Mouse (Mus musculus) right cerebral cortex, postnatal 25 days (tissue): ENCODE measurements around the gene Cog4.
A peak's percentile ranks its signal among the peaks of the same experiment; 100 is the strongest.
"Not testable (repeated sequence)": the region's sequence is repeated elsewhere in the genome, so short reads cannot be mapped to it uniquely, and the experiment has no call there.

Source experiments
- DNase-seq: peaks from one replicate; pipeline ENCODE4 v3.0.0; 2022

Gene Cog4

DNA sequence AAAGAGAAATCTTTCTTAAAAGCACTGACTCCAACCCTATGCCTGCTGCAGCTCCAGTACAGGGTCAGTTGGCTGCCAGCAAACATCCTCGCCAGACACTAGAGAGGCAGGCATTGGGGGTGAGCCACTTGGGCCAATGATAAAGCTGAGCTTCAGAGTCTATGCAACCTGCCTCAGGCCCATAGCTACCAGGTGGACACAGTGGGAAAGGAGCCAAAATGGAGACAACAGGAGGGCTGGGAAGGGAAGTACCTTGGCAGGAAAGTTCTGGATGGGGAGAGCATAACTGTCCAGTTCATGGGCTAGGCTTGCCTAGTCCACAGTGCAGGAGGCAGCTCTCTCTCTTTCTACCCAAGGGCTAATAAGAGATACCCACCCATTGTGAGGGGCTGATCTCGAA is 46.5 kb downstream of the Cog4 start:
- no peak for DNase-seq

DNA sequence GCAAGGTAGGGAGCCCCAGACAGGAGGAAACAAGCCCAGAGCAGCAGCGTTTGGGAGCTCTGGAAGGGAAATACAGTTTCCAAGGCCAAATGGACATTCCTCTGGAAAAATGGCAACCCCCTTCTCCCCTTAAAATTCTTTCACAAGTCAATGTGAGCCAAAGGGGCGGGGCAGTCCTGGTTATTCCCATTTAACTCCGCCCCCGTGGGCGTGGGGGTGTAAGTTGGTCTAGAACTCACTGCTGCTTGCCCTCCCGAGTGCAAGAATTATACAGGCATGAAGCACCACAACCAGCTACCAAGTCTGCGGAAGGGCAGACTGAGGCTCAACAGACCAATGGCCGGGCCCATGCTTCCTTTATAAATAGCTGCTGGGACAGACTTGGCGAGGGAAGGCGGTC is 48.5 kb downstream of the Cog4 start:
- no peak for DNase-seq

DNA sequence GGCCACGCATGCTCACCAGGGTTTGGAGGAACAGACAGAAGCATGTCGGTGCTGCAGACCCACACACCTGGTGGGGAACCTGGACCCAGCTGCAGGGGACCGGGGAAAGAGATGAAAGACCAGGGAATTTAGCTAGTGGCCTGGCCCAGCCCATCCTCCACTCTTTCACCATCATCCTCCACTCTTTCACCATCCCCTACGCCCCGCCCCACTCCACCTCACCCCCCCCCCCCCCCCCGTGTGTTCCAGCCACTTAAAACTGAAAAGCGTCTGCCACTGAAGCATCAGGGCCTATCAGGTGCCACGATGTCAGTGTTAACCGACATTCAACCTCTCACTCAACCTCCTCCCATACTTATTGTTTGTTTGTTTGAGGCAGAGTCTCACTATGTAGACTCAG is 48.9 kb downstream of the Cog4 start:
- DNase-seq = no peak

DNA sequence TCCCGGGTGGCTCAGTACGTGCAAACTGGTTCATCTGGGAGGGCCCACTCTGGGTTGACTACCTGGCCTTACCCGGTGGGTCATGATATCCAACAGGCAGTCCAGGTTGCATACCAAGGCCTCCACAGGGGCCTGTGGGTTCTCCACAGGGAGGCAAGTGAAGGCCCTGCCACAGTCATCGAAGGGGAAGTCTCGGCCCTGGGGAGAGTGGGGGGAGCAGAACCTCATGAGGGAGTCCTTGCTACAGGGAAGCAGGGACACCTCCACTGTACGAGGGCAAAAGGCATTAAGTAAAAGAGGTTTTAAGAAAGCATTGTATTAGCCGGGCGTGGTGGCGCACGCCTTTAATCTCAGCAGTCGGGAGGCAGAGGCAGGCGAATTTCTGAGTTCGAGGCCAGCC is 49.4 kb downstream of the Cog4 start:
- DNase-seq = no peak

DNA sequence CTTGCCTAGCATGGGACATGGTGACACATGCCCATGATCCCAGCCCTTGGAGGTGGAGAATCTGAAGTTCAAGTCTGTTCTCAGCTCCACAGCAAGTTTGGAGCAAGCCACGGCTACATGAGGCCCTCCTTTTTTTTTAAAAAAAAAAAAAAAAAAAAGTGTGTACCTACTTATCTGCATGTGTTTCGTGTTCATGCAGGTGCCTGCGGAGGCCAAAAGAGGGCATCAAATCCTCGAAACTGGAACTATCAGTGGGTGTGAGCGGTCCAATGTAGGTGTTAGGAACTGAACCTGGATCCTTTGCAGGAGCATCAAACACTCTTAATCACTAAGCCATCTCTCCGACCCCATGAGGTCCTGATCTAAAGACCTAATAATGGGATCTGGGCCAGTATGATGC is 51.1 kb downstream of the Cog4 start:
- no peak for DNase-seq

DNA sequence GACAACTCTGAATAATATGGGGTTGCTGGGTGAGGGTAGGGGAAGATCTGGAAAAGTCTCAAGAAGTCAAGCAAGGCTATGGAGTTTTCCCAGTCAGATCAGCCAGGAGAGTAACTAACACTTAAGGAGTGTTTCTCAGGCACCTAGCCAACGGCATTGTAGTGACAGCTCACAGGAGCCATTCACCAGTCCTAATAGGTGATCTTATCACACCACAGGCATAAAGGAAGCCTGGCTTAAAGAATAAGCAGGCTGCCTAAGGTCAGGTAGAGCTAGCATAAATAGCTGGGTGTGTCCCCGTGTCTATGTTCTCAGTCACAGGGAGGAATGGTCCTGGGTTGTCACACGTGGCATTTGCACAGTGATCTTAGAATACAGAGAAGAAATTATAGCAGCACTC is 54.7 kb downstream of the Cog4 start:
- no peak for DNase-seq

DNA sequence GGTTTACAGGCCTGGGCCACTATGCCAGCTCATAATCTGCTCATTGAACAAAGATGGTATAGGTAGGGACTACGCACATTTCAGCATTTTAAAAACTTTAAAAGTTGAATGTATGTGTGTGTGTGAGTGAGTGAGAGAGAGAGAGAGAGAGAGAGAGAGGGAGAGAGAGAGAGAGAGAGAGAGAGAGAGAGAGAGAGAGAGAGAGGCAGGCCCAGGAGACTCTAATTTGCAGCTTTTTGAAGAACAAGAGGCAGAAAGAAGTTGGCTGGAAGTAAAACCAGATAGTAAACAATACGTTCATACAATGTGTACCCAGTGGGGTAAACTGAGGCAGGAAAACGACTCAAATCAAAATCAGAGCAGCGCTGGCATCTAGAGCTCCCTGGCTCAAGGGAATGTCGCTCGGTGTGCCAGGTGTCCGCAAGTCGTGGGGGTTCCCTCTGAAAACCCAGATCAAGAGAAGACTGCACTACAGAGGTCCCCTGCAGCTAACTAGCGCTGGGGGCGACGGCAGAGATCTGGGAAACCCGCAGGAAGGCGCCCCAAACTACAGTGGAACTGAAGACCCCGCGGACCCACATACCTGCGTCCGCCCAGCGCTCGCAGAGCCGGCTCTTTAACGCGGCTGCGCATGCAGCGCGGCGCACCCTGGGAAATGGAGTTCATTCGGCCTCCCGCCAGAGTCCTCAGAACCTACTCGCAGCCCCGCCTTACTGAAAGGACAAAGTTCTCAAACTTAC is 55.6 kb downstream of the Cog4 start, which contains the start of gene Fuk:
Gene Fuk, minus strand, starts transcription at position 650 of the 740 bp plus-strand sequence.
- DNase-seq = peak; percentile 87

DNA sequence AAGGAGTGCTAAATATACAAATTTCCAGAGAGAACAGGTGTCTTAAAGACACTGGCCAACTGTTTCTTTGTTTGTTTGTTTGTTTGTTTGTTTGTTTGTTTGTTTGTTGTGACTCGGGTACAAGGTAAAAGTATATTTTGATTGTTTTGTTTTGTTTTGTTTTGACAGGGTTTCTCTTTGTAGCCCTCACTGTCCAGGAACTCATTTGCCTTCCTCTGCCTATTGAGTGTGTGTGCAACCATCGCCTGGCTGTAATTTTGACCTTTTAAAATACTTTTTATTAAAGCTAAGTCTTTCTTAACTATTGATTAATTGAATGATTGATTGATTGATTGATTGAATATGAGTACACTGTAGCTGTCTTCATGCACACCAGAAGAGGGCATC is 56.2 kb downstream of the Cog4 start:
- DNase-seq = no peak

DNA sequence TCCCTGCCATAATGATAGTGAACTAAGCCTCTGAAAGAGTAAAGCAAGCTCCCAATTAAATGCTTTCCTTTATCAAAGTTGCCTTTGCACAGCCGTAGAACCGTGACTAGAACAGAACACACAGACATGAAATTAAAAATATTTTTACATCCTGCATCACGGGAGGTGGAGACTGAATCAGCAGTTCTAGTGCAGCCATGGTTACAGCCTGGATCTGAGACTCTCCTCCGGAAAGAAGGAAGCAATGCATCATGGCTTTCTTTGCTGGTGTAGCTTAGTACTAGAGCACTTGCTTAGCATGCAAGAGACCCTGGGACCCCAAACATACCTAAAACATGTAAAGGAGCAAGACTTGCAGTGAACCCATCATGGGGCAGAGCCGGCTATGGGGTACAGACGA is 59.0 kb downstream of the Cog4 start:
- no peak for DNase-seq

DNA sequence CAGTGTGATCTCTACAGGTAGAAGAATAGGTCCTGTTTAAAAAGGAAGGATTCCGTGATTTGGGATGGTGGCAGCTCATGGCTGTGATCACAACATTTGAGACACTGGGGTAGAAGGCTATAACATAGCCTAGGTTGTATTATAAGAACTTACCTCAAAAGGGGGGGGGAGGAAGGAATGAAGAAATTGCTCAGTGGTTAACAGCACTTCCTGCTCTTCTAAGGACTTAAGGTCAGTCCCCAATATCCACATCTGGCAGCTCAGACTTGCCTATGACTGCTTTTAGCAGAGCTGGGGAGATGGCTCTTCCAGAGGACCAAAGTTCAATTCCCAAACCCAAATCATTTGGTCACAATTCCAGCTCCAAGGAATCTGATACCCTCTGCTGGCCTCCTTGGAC is 60.3 kb downstream of the Cog4 start:
- no peak for DNase-seq

DNA sequence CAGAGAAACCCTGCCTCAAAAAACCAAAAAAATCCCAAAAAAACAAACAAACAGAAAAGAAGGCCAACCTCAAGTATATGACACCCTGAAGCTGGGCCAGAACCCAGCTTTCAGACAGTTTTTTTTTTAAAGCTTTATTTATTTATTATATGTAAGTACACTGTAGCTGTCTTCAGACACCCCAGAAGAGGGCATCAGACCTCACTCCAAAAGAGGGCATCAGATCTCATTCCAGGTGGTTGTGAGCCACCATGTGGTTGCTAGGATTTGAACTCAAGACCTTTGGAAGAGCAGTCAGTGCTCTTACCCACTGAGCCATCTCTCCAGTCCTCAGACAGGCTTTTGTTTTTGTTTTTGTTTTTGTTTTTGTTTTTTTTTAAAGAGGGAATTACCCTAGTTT is 63.5 kb downstream of the Cog4 start:
- DNase-seq = not testable (repeated sequence)

DNA sequence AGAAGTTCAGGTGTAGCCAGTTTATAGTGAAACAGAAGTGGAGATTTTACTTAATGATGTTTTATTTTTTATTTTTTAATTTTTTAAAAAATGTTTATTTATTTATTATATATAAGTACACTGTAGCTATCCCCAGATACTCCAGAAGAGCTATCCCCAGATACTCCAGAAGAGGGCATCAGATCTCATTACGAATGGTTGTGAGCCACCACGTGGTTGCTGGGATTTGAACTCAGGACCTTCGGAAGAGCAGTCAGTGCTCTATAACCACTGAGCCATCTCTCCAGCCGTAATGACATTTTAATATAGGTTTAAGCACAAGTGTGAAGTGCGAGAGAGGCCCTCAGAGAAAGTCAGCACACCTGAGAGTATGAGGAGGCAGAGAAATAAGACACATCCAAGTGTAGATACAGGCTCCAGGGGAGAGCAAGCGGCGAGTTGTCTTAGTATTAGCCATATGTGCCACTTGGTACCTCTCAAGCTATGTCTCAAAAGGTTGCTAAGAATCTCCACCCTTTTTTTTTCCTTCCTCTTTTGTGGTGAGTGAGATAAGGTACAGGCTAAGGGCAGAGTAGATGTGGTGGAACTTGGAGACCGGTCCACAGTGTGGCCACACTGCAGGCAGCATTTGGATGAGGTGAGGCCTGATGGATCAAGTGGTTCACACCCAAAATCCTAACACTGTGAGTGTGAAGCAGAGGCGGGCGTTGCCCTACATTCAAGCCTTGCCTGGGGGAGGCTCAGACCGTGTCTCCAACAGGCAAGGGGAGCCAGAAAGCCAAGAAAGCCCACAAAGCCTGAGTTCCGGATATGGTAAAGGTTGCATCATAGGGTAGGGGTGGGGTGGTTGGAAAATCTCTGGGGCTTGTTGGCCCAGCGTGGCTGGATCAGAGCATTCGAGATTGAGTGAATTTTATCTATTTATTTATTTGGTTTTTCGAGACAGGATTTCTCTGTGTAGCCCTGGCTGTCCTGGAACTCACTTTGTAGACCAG is 65.5 kb downstream of the Cog4 start:
- DNase-seq = no peak

DNA sequence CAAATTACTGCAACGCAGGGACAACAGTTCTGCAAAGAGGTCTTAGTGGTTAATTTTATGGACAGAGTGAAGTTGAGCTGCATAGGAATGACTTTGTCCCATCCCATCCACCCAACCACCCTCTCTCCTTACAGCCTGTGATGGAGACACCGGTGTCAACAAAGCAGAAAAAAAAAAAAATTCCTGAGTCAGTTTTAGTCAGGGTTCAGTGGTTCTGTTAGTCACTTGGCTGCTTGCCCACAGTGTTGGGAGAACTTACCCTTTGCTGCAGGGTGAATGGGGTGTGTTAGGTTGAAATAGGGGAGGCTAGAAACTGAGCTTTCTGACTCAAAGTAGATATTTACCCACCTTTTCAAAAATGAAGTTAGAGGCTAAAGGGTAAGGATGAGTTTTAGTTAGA is 71.0 kb downstream of the Cog4 start:
- no peak for DNase-seq

DNA sequence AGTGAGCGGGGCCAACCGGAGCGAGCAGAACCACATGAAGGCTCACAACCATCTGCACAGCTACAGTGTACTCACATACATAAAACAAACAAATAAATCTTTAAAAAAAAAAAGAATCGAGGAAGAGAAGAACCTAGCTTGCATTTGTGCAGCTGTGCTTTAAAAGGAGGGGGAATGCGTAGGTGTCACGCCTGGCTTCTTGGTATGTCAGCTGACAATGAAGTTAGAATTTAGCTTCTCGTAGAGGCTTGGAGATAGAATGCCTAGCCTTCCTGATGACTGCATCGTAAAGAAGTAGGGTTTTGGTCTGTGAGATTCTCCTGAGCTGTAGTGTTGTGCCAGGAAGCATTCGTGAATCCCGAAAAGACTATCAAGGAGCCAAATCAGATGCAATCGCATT is 71.6 kb downstream of the Cog4 start:
- DNase-seq = no peak

DNA sequence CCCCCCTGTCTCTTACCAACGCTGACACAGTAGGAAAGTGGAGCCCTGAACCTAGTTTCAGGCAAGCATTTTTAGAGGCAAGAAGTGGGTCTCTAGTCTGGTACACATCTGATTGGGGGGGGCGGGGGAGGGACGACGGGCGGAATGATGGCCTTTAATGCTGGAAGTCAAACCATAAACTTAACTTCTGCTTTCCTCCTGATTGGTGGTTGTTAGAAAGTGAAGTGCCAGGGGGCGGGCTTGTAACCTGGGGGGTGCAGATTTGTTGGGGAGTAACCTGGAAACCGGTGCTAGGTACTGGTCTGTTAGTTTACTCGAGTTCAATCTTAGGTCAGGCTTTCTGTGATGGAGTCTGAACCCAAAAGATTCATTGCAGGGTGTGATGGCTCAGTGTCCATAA is 72.1 kb downstream of the Cog4 start:
- DNase-seq = no peak

DNA sequence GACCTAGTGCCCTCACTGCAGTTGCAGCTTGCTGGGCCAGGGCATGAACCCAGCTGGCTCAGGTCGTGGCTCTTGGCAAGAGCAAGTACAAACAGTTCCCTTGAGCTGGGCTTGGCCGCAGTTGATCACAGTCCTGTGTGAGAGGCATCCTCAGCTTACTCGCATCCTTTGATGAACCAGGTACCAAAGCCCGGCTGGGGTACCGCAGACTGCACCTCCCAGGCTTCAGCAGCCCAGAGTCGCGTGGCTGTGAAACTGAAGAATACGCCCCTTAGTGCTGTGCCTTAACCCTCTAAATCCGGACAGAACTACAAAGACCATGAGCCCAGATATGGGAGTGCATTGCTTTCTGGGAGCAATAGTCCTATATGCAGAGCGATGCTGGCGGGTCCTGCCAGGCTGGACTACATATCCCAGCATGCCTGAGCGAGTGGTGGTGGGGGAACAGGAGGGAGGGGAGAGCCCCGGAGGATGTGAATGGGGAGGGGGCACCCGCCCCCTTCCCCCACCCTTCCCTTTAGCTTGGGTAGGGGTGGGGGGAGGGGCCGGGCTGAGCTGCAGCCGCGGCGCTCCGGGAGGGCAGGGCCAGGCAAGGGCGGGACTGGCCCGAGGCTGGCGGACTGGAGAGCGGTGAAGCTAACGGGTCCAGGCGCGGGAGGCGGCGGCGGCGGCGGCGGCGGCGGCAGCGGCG is 73.1 kb downstream of the Cog4 start, which contains the start of gene St3gal2:
Gene St3gal2, plus strand, starts transcription at position 582 of the 691 bp plus-strand sequence.
- peak; percentile 90 for DNase-seq

DNA sequence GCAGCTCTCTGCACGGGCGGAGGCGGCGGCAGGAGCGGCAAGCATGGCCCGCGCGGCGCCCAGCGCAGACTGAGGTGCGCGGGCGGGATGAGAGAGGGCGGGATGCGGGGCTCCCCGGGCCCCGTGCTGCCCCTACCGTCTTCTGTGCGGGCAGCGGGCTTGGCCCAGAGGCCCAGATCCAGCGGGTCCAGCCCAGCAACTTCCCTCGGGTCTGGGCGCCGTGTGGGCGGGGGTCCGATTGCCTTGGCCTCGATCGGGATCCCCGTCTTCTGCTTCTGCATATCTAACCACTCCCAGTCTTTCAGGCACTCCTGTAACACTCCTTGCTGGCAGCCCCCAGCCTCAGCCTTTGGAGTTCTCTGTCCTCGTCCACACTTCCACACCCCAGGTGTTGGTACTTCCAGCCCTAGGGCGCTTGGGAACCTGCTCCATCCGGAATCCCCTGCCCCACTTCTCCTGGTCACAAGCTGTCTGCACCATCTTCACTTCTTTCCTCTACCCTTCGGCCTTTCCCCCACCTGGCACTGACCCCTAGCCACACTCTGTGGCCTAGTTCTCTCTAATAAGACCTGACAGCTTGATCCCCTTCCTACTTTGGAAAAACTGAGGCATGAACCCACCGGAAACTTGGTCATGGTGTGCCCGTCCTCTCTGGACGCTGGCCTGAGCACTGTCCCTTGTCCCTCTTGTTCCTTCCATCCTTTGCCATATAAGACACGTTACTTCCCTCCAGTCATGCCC is 73.8 kb downstream of the Cog4 start:
- DNase-seq = no peak

DNA sequence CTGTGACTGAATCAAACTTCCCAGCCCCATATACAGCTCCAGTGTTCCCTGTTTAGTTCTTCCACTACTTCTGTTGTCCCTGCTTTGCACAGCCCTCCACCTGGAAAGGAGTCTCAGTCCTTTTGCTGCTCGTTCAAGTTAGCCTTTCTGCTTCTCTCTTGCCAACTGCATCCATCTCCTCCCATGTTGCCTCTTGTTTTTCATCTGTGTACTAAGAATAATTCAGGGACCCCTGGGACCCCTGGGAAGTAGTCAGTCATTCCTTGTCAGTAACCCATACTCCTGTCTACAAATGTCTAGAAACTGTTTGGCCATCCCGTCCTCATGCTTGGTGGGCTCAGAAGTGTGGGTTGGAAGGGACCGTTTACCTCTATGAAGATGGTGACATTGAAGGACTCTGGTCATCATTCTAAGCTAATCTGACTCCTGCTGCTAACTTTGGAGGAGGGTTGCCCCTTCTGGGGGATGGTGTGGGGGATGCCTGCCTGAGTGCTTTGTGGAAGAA is 74.4 kb downstream of the Cog4 start:
- no peak for DNase-seq

DNA sequence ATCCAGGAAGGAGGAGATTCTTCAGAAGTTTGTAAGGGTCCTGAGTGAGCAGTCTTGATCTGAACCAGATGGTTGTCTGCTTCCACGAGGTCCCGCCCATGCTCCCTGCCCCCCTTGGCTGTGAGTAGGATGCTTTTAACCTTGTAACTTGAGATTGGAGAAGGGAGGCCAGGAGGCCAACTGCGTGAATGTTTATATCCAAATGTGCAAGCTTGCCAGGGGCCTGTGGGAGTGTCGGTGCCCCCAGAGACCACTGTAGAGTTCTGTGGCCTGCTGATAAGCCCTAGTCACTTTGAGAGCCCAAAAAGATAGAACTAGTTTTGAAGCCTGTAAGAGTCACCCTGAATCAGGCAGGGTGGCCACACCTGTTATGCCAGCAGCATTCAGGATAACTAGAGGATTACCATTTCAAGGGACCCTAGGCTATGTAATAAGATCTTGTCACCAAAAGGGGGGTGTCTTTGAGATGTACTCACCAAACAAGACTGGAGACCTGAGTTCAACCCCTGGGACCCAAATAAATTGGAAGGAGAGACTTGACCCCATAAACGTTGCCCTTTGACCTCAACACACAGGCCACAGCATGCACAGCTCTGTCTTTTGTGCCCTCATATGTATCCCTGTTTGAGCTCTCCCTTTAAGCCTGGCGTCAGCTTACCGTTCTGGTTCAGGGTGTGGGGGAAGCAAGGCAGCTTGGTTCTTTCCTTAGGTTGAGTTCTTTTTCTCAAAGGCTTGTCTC is 75.3 kb downstream of the Cog4 start:
- no peak for DNase-seq

DNA sequence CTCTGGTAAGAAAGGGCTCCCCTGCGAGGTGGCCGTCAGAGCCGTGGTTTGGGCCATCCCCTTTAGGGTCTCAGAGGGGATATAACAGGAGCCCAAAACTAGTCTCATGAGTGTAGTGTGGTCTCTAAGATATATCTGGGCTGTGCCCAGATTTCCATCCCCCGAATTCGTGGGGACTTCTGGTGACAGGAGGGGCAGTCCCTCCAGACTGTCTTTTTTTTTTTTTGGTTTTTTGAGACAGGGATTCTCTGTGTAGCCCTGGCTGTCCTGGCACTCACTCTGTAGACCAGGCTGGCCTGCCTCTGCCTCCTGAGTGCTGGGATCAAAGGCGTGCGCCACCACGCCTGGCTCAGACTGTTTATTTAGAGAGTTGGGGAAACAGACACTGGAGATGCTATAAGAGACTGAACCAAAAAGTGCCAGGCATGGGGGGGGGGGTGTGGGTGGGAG is 79.3 kb downstream of the Cog4 start:
- DNase-seq = no peak

DNA sequence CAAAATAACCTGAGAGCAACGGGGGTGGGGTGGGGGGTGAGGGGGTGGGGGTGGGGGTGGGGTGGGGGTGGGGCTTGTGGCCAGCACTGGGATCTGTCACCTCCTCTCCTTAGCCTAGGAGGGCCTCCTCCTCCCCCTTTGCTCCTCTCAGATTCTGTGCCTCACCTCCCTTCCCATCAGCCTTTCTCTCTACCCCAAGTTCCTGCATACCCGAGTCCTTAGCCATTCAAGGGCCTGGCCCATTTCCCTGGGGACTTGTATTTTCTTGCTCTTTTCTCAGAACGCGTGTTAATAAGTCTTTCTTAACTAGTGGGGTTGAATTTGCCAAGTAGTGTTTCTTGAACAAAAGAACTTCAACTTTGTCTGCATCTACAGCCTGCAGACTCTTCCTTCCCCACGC is 80.3 kb downstream of the Cog4 start:
- no peak for DNase-seq

DNA sequence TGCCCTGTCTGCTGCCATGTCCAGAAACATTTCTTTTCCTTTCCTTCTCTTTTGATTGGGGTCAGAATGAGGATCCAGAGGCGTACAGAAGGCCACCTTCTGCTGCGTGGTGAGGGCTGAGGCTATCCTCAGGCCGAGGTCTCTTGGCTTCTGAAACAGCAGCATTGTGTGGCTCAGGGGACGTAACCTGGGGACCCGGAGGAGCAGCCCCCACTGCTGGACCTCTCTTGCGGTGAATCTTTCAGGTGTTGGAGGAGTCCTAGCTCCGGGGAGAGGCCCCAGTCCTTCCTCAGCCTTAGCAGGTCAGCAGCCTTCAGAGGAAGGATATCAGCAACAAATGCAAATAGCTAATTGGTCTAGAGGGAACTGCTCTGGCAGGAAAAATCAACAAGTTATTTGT is 82.0 kb downstream of the Cog4 start:
- no peak for DNase-seq
